Comparison of ENCODE assay signal across 7 mouse cellular contexts in genomic region chr8:127439392-127440160, GRCm38 (mm10).
DNase-seq lines count a peak whose midpoint lies in the region; ATAC-seq and TF ChIP-seq lines count a peak whose summit lies in the region.

No protein-coding gene starts in this region.

- no peaks in the 10 kb centered on the region for H3K36me3 ChIP-seq in forebrain, embryonic 13.5 days (ENCODE audit: poor library complexity, severe bottlenecking)
- H3K36me3 ChIP-seq in lung, embryonic 16.5 days (ENCODE audit: control insufficient read depth, insufficient read depth, low read length), result no peaks in the 10 kb centered on the region

- no peak for TF ChIP-seq CTCF in bone marrow macrophage, adult 2 months (IDR thresholded peaks at IDR 0.05; ENCODE audit: low read depth, low read length)

- H3K4me1 ChIP-seq in bone marrow macrophage, adult 2 months (ENCODE audit: control insufficient read depth, insufficient read depth, low read length), result peaks cover 31% of the 10 kb centered on the region
- peaks cover 26% of the 10 kb centered on the region for H3K4me1 ChIP-seq in forebrain, embryonic 13.5 days
- peaks cover 24% of the 10 kb centered on the region for H3K4me1 ChIP-seq in lung, embryonic 16.5 days (replicated peaks; ENCODE audit: control insufficient read depth, insufficient read depth, low read length)

- H3K27me3 ChIP-seq in forebrain, embryonic 13.5 days, result no peaks in the 10 kb centered on the region
- no peaks in the 10 kb centered on the region for H3K27me3 ChIP-seq in lung, embryonic 16.5 days (ENCODE audit: control insufficient read depth, insufficient read depth, low read depth, low read length)

- intact Hi-C loops in heart, postnatal 36 days (cut with DNase I), result loop anchor here (2.0 to 10.0 kb wide), 4 partner anchors 149 to 1055 kb away; no protein-coding TSS in a partner anchor

- H3K9me3 ChIP-seq in forebrain, embryonic 13.5 days (replicated peaks), result no peaks in the 10 kb centered on the region
- H3K9me3 ChIP-seq in lung, embryonic 16.5 days (ENCODE audit: control insufficient read depth, low read length), result no peaks in the 10 kb centered on the region

- H3K27ac ChIP-seq in bone marrow macrophage, adult 2 months (ENCODE audit: insufficient read depth, low read depth, low read length), result no peak overlapping the region
- H3K27ac ChIP-seq in forebrain, embryonic 13.5 days, result peak overlapping the region; percentile 65
- peak overlapping the region; percentile 53 for H3K27ac ChIP-seq in lung, embryonic 16.5 days (ENCODE audit: low read length)

- H3K4me3 ChIP-seq in bone marrow macrophage, adult 2 months (ENCODE audit: insufficient read depth, low read length), result peak overlapping the region; percentile 53
- no peak overlapping the region for H3K4me3 ChIP-seq in forebrain, embryonic 13.5 days
- no peak overlapping the region for H3K4me3 ChIP-seq in lung, embryonic 16.5 days (ENCODE audit: low read length)

- 27% methylated on average over 10 of the region's 10 CpGs for WGBS in forebrain, embryonic 13.5 days
- WGBS in lung, embryonic 16.5 days, result 39% methylated on average over 10 of the region's 10 CpGs

- peak; percentile 57 for ATAC-seq in forebrain, embryonic 13.5 days
- peak; percentile 24; the same call in 1 of the 2 replicates for ATAC-seq in lung, embryonic 16.5 days (ENCODE audit: low read depth)

- no peak for TF ChIP-seq POLR2A in bone marrow macrophage, adult 2 months (IDR thresholded peaks at IDR 0.05; ENCODE audit: borderline replicate concordance, low read depth, low read length)

- DNase-seq in heart, postnatal 36 days, result peak; percentile 33 to 40
- DNase-seq in layer of hippocampus, adult 9-10 months (ENCODE audit: low spot score), result peak; percentile 31
- peak; percentile 55 for DNase-seq in telencephalon, adult 2 months (ENCODE audit: low read depth, low spot score)
- DNase-seq in adrenal gland, postnatal 10 days, result no peak

- H3K9ac ChIP-seq in forebrain, embryonic 13.5 days, result no peak overlapping the region
- H3K9ac ChIP-seq in lung, embryonic 16.5 days (ENCODE audit: low read length), result no peak overlapping the region

- H3K4me2 ChIP-seq in forebrain, embryonic 13.5 days, result no peak overlapping the region
- peak overlapping the region; percentile 9 for H3K4me2 ChIP-seq in lung, embryonic 16.5 days (ENCODE audit: low read depth, low read length)
